Mouse (Mus musculus): ENCODE data around the gene Mfsd11. TPM values are rescaled to one million over a fixed set of nuclear protein-coding genes. Genes with fewer than 3 reads are reported as not detected.

Gene Mfsd11
- total and polyA plus RNA-seq, 3 experiments, result 25.4 to 25.7 TPM; not detected in 1

DNA sequence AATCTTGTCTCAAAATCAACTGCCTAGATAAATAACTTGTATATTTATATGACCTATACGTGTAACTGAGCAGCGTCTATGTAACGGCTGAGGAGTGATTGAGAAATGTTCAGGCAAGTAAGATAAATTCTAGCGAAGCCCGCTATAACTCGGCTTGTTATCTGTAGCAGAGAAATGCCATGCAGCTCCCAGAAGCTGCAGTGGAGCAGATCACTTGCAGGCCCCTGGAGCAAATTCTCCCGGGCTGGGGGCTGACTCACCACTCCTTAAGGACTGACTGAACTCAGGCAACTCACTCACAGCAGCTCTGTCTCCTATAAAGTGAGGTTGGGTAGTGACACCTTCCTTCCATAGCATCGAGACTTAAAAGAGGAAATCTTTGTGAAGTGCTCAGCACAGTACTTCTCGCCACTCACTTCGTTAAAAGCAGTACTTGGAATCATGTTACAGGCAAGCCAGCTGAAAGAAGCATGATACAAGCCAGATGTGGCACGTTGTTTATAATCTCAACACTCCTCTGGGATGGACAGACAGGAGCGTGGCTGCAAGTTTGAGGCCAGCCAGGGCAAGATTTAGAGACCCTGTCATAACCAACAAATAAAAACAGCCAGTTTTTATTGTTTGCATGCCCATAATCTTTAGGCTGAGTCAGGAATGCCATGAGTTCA, 5.1 kb downstream of the Mfsd11 start (continued):
- TF ChIP-seq CHD1 (IDR thresholded peaks at IDR 0.05; ENCODE audit: low read depth, low read length) (no peak), MAX (IDR thresholded peaks at IDR 0.05; ENCODE audit: low read length) (0 out of 2 replicates have a peak, but pooled peaks have one; percentile 38), POLR2AphosphoS2 (IDR thresholded peaks at IDR 0.05; ENCODE audit: low read length) (no peak), ZC3H11A (IDR thresholded peaks at IDR 0.05; ENCODE audit: low read depth, low read length) (no peak), ETS1 (IDR thresholded peaks at IDR 0.05; ENCODE audit: low read depth, low read length) (0 out of 2 replicates have a peak, but pooled peaks have one; percentile 40), ZMIZ1 (IDR thresholded peaks at IDR 0.05; ENCODE audit: low read depth, low read length) (no peak), SMC3 (IDR thresholded peaks at IDR 0.05; ENCODE audit: low read depth, low read length) (no peak), UBTF (IDR thresholded peaks at IDR 0.05; ENCODE audit: borderline replicate concordance, insufficient read depth, low read depth, low read length) (no peak), USF2 (IDR thresholded peaks at IDR 0.05; ENCODE audit: borderline replicate concordance in 1 of 2, insufficient read depth in 1 of 2, low read depth in 1 of 2, low read length in 2 of 2) (no peak), NRF1 (IDR thresholded peaks at IDR 0.05; ENCODE audit: insufficient read depth, low read depth, low read length, poor library complexity, severe bottlenecking) (no peak)

- Histone ChIP-seq H3K27ac (ENCODE audit: control insufficient read depth, low read depth, low read length) (no peak overlapping the region), H3K27me3 (ENCODE audit: control insufficient read depth in 1 of 2, insufficient read depth in 2 of 2, low read length in 2 of 2) (no peaks in the 10 kb centered on the region), H3K4me1 (ENCODE audit: control insufficient read depth in 1 of 2, insufficient read depth in 2 of 2, low read length in 2 of 2) (no peaks in the 10 kb centered on the region), H3K79me2 (ENCODE audit: control insufficient read depth, insufficient read depth, low read length, poor library complexity) (no peaks in the 10 kb centered on the region), H3K4me3 (ENCODE audit: control insufficient read depth in 1 of 2, insufficient read depth in 1 of 2, low read depth in 2 of 2, low read length in 2 of 2) (no peak overlapping the region), H3K9ac (ENCODE audit: control insufficient read depth, low read depth, low read length, poor library complexity, severe bottlenecking) (no peak overlapping the region), H3K9me3 (replicated peaks; ENCODE audit: insufficient read depth, low read length) (no peaks in the 10 kb centered on the region), H3K36me3 (ENCODE audit: control insufficient read depth in 1 of 2, insufficient read depth in 2 of 2, low read length in 2 of 2) (no peaks in the 10 kb centered on the region)
- no peak for TF ChIP-seq CHD1 (IDR thresholded peaks at IDR 0.05; ENCODE audit: low read depth, low read length)
- no peak for TF ChIP-seq NELFE (IDR thresholded peaks at IDR 0.05; ENCODE audit: low read depth, low read length)
- no peak for TF ChIP-seq ZC3H11A (IDR thresholded peaks at IDR 0.05; ENCODE audit: low read depth, low read length)
- no peak for TF ChIP-seq E2F4 (IDR thresholded peaks at IDR 0.05; ENCODE audit: borderline replicate concordance, low read depth, low read length)
- no peak for TF ChIP-seq JUND (IDR thresholded peaks at IDR 0.05; ENCODE audit: low read depth, low read length)
- no peak for TF ChIP-seq RCOR1 (IDR thresholded peaks at IDR 0.05; ENCODE audit: low read depth, low read length)
- TF ChIP-seq ZMIZ1 (IDR thresholded peaks at IDR 0.05; ENCODE audit: low read depth, low read length), result no peak
- no peak for TF ChIP-seq TAL1 (IDR thresholded peaks at IDR 0.05; ENCODE audit: low read length)
- no peak for TF ChIP-seq CHD2 (IDR thresholded peaks at IDR 0.05; ENCODE audit: low read length)
- no peak for TF ChIP-seq CTCF (IDR thresholded peaks at IDR 0.05 in 2 of 3, conservative IDR thresholded peaks at IDR 0.05 in 1 of 3; ENCODE audit: control insufficient read depth in 1 of 3, insufficient read depth in 1 of 3, low read depth in 2 of 3, low read length in 3 of 3, poor library complexity in 1 of 3, severe bottlenecking in 1 of 3)
- TF ChIP-seq ETS1 (IDR thresholded peaks at IDR 0.05; ENCODE audit: low read depth, low read length), result no peak
- no peak for TF ChIP-seq POLR2A (IDR thresholded peaks at IDR 0.05; ENCODE audit: control insufficient read depth in 1 of 2, insufficient read depth in 1 of 2, low read depth in 1 of 2, low read length in 2 of 2, poor library complexity in 1 of 2)
- no peak for TF ChIP-seq UBTF (IDR thresholded peaks at IDR 0.05; ENCODE audit: borderline replicate concordance, insufficient read depth, low read depth, low read length)
- no peak for TF ChIP-seq BHLHE40 (IDR thresholded peaks at IDR 0.05; ENCODE audit: borderline replicate concordance, low read depth, low read length)
- no peak for TF ChIP-seq ELF1 (IDR thresholded peaks at IDR 0.05; ENCODE audit: low read depth, low read length)
- no peak for TF ChIP-seq MAFK (IDR thresholded peaks at IDR 0.05; ENCODE audit: borderline replicate concordance, low read depth, low read length)
- TF ChIP-seq POLR2AphosphoS2 (IDR thresholded peaks at IDR 0.05; ENCODE audit: low read length), result no peak
- TF ChIP-seq EP300 (IDR thresholded peaks at IDR 0.05; ENCODE audit: low read depth in 1 of 2, low read length in 2 of 2), result no peak
- TF ChIP-seq TBP (IDR thresholded peaks at IDR 0.05; ENCODE audit: low read depth, low read length), result no peak
- no peak for DNase-seq (ENCODE audit: low read depth, low spot score)
Measured at GRCm38 (mm10) chr11:116864444-116864843, 12.2 kb downstream of the Mfsd11 start.
